Mouse (Mus musculus): ENCODE data around the gene Ap4b1. TPM values are rescaled to one million over a fixed set of nuclear protein-coding genes. Genes with fewer than 3 reads are reported as not detected.

The Ap4b1 gene
- polyA plus RNA-seq, 1 experiment = 19.2 TPM

DNA sequence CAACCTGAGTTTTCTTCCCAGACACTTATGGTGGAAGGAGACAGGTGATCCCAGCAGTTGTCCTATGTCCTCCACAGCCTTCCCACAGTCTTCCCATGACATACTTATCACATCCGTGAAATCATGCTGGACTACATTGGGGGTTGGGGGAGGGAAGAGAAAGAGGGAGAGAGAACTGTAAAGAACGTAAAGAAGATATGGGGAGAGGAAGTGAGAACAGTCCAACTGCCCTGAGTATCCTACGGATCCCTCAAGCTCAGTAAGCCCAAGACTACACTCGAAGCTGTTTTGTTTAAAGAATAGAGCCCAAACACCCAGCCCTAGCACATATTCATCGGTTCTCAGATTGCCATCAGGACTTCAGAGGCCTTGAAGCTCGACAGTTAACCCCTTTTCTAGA lies 30.7 kb upstream of the Ap4b1 start:
- WGBS = 58% methylated on average over 6 of the region's 6 CpGs
- TF ChIP-seq CTCF (IDR thresholded peaks at IDR 0.05; ENCODE audit: borderline replicate concordance, insufficient read depth, low read depth, low read length) = no peak
- no peak for TF ChIP-seq POLR2A (IDR thresholded peaks at IDR 0.05; ENCODE audit: borderline replicate concordance, insufficient read depth, low read length)
- DNase-seq = no peak
- Histone ChIP-seq H3K27ac (ENCODE audit: insufficient read depth, low read length) (0 out of 2 replicates have a peak overlapping the region, but pooled peaks have one; percentile 6), H3K4me1 (ENCODE audit: control insufficient read depth, insufficient read depth, low read length) (peaks cover 28% of the 10 kb centered on the region), H3K27me3 (ENCODE audit: control insufficient read depth, insufficient read depth, low read length) (no peaks in the 10 kb centered on the region), H3K4me3 (replicated peaks; ENCODE audit: insufficient read depth, low read depth, low read length) (no peak overlapping the region)

DNA sequence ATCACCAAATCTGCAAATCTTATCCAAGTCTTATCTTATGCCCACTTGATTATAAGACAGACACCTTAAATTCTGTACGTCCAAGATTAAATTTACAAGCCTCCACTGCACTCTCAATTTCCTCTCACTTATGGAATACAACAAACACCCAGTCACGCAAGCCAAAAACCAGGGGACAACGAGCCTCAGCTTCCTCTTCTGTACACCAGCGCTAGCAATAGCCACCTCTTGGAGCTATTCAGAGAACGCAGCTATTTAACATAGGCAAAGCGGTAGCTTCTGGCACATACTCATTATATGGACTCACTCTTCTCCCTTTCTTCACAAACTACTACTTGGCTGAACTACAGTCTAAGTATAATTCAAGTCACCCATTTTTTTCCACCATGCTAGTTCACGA lies 30.1 kb upstream of the Ap4b1 start:
- 79% methylated on average over 7 of the region's 7 CpGs for WGBS
- TF ChIP-seq POLR2A (IDR thresholded peaks at IDR 0.05; ENCODE audit: borderline replicate concordance, insufficient read depth, low read length) (no peak), CTCF (IDR thresholded peaks at IDR 0.05; ENCODE audit: borderline replicate concordance, insufficient read depth, low read depth, low read length) (no peak)
- no peak overlapping the region for H3K4me3 ChIP-seq (replicated peaks; ENCODE audit: insufficient read depth, low read depth, low read length)
- no peak overlapping the region for H3K27ac ChIP-seq (ENCODE audit: insufficient read depth, low read length)
- no peaks in the 10 kb centered on the region for H3K27me3 ChIP-seq (ENCODE audit: control insufficient read depth, insufficient read depth, low read length)
- peaks cover 27% of the 10 kb centered on the region for H3K4me1 ChIP-seq (ENCODE audit: control insufficient read depth, insufficient read depth, low read length)
- DNase-seq = no peak

DNA sequence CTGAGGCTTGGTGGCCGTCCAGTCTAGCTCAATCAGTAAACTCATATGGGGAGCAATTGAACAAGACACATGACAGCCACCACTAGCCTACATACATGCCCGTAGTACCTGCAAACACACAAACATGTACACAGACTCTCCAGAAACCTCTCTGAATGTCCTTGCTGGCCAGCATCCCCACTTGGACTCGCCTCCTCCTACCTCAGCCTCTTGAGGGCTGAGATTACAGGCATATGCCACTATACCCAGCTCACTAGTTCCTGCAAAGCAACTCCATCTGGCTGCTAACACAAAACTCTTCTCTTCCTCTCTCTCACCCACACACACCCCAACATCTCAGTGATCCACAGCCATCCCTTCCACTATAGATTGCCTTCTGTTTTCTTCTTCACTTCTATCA lies 29.0 kb upstream of the Ap4b1 start:
- Histone ChIP-seq H3K4me1 (ENCODE audit: control insufficient read depth, insufficient read depth, low read length) (peaks cover 31% of the 10 kb centered on the region), H3K27me3 (ENCODE audit: control insufficient read depth, insufficient read depth, low read length) (no peaks in the 10 kb centered on the region), H3K27ac (ENCODE audit: insufficient read depth, low read length) (peak overlapping the region; percentile 76), H3K4me3 (replicated peaks; ENCODE audit: insufficient read depth, low read depth, low read length) (no peak overlapping the region)
- TF ChIP-seq CTCF (IDR thresholded peaks at IDR 0.05; ENCODE audit: borderline replicate concordance, insufficient read depth, low read depth, low read length) (no peak), POLR2A (IDR thresholded peaks at IDR 0.05; ENCODE audit: borderline replicate concordance, insufficient read depth, low read length) (no peak)
- peak; percentile 48 to 55 for DNase-seq
- WGBS = 37% methylated on average over 3 of the region's 3 CpGs

DNA sequence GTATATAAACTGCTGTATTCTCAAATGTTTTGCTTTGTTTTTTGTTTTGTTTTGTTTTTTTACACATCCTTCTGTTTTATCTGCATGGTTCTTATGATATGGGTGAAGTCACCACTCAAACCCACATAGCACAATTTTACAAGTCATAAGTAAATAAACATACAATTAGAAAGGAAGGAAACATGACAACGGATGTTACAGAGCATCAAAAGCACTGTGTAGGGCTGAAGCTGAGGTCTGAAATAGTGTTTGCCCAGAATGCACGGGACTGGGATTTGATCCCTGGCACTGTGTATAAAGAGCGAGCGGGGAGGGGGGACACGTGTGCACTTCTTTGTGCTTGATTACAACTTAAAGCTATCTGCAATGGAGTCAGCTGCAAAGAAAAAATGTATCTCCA lies 28.5 kb upstream of the Ap4b1 start:
- no peak overlapping the region for H3K27ac ChIP-seq (ENCODE audit: insufficient read depth, low read length)
- TF ChIP-seq CTCF (IDR thresholded peaks at IDR 0.05; ENCODE audit: borderline replicate concordance, insufficient read depth, low read depth, low read length) = no peak
- no peak for TF ChIP-seq POLR2A (IDR thresholded peaks at IDR 0.05; ENCODE audit: borderline replicate concordance, insufficient read depth, low read length)
- H3K4me3 ChIP-seq (replicated peaks; ENCODE audit: insufficient read depth, low read depth, low read length) = no peak overlapping the region
- H3K4me1 ChIP-seq (ENCODE audit: control insufficient read depth, insufficient read depth, low read length) = peaks cover 31% of the 10 kb centered on the region
- no peak for DNase-seq
- no peaks in the 10 kb centered on the region for H3K27me3 ChIP-seq (ENCODE audit: control insufficient read depth, insufficient read depth, low read length)
- WGBS = 64% methylated on average over 5 of the region's 5 CpGs

- Histone ChIP-seq H3K27me3 (ENCODE audit: control insufficient read depth, insufficient read depth, low read length) (no peaks in the 10 kb centered on the region), H3K4me3 (replicated peaks; ENCODE audit: insufficient read depth, low read depth, low read length) (no peak overlapping the region), H3K4me1 (ENCODE audit: control insufficient read depth, insufficient read depth, low read length) (peaks cover 19% of the 10 kb centered on the region), H3K27ac (ENCODE audit: insufficient read depth, low read length) (no peak overlapping the region)
- DNase-seq = no peak
- no peak for TF ChIP-seq CTCF (IDR thresholded peaks at IDR 0.05; ENCODE audit: borderline replicate concordance, insufficient read depth, low read depth, low read length)
- TF ChIP-seq POLR2A (IDR thresholded peaks at IDR 0.05; ENCODE audit: borderline replicate concordance, insufficient read depth, low read length) = no peak
- WGBS = 81% methylated on average over 4 of the region's 4 CpGs
These were observed 26.3 kb upstream of the Ap4b1 start for GRCm38 (mm10) chr3:103782844-103783609.

DNA sequence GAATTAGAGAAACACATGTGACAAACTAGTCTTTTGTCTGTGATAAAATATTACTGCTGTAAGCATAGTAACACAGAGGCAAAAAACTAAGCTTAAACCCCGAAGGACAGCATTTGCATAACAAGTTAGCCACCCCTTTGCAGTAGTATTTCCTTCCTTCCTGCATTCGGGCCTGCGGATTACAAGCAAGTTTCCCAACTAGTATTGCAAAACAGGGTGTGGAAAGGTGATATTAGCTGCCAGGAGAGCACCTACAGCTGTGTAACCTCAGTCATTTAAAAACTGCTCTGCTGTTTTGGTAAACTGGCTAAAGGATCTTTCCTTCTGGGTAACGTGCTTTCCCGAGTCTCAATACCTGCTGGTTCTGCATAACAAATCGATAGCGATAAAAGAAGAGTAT lies 22.1 kb upstream of the Ap4b1 start:
- Histone ChIP-seq H3K4me3 (replicated peaks; ENCODE audit: insufficient read depth, low read depth, low read length) (no peak overlapping the region), H3K27ac (ENCODE audit: insufficient read depth, low read length) (no peak overlapping the region), H3K4me1 (ENCODE audit: control insufficient read depth, insufficient read depth, low read length) (peaks cover 8% of the 10 kb centered on the region; the same call in 1 of the 2 replicates), H3K27me3 (ENCODE audit: control insufficient read depth, insufficient read depth, low read length) (no peaks in the 10 kb centered on the region)
- 68% methylated on average over 7 of the region's 7 CpGs for WGBS
- DNase-seq = no peak
- no peak for TF ChIP-seq POLR2A (IDR thresholded peaks at IDR 0.05; ENCODE audit: borderline replicate concordance, insufficient read depth, low read length)
- no peak for TF ChIP-seq CTCF (IDR thresholded peaks at IDR 0.05; ENCODE audit: borderline replicate concordance, insufficient read depth, low read depth, low read length)

DNA sequence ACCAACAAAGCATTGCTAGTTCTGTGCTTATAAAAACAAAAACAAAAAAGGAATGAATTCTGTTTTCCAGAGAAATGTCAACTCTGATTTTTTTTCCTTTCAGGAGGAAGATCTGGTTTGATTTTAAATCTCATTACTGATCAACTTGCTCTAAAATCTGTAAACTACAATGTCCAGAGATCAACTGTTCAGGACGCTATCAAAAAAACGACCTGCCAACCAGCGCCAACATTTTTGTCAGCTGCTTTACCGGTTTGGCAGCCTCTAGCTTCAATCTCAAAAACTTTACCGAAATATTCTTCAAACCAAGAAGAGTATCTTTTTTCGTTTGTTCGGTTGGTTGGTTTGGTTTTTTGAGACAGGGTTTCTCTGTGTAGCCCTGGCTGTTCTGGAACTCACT lies 20.2 kb upstream of the Ap4b1 start:
- Histone ChIP-seq H3K27me3 (ENCODE audit: control insufficient read depth, insufficient read depth, low read length) (no peaks in the 10 kb centered on the region), H3K4me3 (replicated peaks; ENCODE audit: insufficient read depth, low read depth, low read length) (peak overlapping the region; percentile 8), H3K27ac (ENCODE audit: insufficient read depth, low read length) (no peak overlapping the region), H3K4me1 (ENCODE audit: control insufficient read depth, insufficient read depth, low read length) (peaks cover 8% of the 10 kb centered on the region; the same call in 1 of the 2 replicates)
- no peak for TF ChIP-seq CTCF (IDR thresholded peaks at IDR 0.05; ENCODE audit: borderline replicate concordance, insufficient read depth, low read depth, low read length)
- no peak for TF ChIP-seq POLR2A (IDR thresholded peaks at IDR 0.05; ENCODE audit: borderline replicate concordance, insufficient read depth, low read length)
- DNase-seq = no peak
- WGBS = 44% methylated on average over 7 of the region's 7 CpGs

- peaks cover 8% of the 10 kb centered on the region; the same call in 1 of the 2 replicates for H3K4me1 ChIP-seq (ENCODE audit: control insufficient read depth, insufficient read depth, low read length)
- DNase-seq = peak in 1 of 2 experiments; percentile 42
- WGBS = 1% methylated on average over 14 of the region's 14 CpGs
These were observed 19.4 kb upstream of the Ap4b1 start for GRCm38 (mm10) chr3:103789891-103790345.

More at GRCm38 (mm10) chr3:103789891-103790345, 19.4 kb upstream of the Ap4b1 start:
- H3K27me3 ChIP-seq (ENCODE audit: control insufficient read depth, insufficient read depth, low read length) = no peaks in the 10 kb centered on the region
- peak overlapping the region; percentile 92; the same call in 1 of the 2 replicates for H3K27ac ChIP-seq (ENCODE audit: insufficient read depth, low read length)
- H3K4me3 ChIP-seq (replicated peaks; ENCODE audit: insufficient read depth, low read depth, low read length) = peak overlapping the region; percentile 96
- TF ChIP-seq CTCF (IDR thresholded peaks at IDR 0.05; ENCODE audit: borderline replicate concordance, insufficient read depth, low read depth, low read length) (no peak), POLR2A (IDR thresholded peaks at IDR 0.05; ENCODE audit: borderline replicate concordance, insufficient read depth, low read length) (no peak)
